Mouse (Mus musculus): ENCODE results near the gene Pde4b. TPM values are rescaled to one million over a fixed set of nuclear protein-coding genes. Genes with fewer than 3 reads are reported as not detected.

The Pde4b gene
- polyA plus RNA-seq, 1 experiment from 2014 or later = 25.7 TPM

DNA sequence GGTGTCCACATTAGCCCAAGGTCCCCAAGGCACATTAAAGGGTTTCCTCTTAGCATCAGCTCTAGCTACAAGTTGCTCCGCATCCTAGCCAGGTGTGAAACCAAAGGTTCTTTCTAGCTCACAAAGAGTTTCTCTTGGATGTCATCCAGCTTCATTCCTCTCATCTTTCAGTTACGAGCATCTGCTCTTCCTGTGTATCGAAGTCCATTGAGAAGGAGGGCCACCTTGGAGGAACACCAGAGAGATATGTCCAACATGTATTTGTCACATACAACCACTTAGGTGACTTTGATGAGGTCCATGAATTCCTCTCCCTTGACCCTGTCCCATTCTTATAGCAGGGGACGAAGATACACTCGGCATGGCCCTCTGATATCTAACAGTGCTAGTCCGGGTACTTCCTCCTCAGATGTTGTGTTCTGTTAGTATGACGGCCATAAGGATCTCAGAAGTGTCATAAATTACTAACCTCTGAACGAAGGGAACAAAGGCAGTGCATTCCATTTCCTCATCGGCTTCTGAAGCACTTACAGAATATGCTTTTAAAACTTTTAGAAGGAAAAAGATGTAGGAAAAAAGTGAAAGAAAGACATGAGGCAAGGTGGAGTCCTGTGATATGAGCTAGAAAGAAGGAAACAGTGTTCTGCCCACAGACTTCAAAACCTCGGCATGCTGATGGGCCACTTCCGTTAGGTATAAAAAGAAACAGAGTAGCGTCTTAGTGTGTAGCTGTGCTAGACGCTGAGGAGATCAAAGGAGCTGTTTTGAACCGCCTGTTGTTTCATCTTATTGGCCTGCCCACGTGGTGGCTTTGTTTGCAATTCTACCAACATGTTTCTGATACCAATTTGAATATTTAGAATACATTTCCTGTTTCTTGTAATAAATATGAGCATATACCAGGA, 419.3 kb downstream of the Pde4b start:
- Histone ChIP-seq H3K4me1 (ENCODE audit: insufficient read depth) (peaks cover 5% of the 10 kb centered on the region), H3K27ac (ENCODE audit: low read depth) (0 out of 2 replicates have a peak overlapping the region, but pooled peaks have one; percentile 1), H3K9ac (no peak overlapping the region), H3K36me3 (ENCODE audit: insufficient read depth) (no peaks in the 10 kb centered on the region), H3K27me3 (ENCODE audit: insufficient read depth, low read length) (no peaks in the 10 kb centered on the region), H3K4me2 (0 out of 2 replicates have a peak overlapping the region, but pooled peaks have one; percentile 8), H3K9me3 (ENCODE audit: low read depth, low read length) (no peaks in the 10 kb centered on the region), H3K4me3 (ENCODE audit: low read depth, low read length) (no peak overlapping the region)
- peak; percentile 49 for DNase-seq
- WGBS = 55% methylated on average over 15 of the region's 15 CpGs
- ATAC-seq (ENCODE audit: insufficient read depth) = no peak
- TF ChIP-seq CTCF (IDR thresholded peaks at IDR 0.05; ENCODE audit: low read depth) = no peak

DNA sequence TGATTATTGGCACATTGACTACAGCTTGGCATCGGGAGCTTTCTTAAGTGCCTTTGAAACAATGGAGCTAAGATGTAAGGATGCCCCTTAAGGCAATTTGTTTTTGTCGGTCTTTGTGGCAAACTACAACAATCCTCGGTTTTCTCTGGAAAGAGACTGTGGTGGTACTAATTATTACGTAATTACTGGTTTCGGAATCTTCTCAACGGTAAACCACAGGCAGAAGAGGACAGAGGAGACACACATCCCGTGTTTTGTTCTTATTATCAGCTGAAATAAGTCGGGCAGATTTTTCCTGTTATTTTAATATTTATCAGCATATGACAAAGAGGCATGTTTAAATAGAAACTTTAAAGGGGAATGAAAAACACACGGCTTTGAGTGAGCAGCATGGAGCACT, 420.0 kb downstream of the Pde4b start:
- no peak overlapping the region for H3K9ac ChIP-seq
- no peak overlapping the region for H3K4me2 ChIP-seq
- H3K4me3 ChIP-seq (ENCODE audit: low read depth, low read length) = no peak overlapping the region
- no peak for TF ChIP-seq CTCF (IDR thresholded peaks at IDR 0.05; ENCODE audit: low read depth)
- 57% methylated on average over 9 of the region's 9 CpGs for WGBS
- DNase-seq (peak; percentile 27), ATAC-seq (ENCODE audit: insufficient read depth) (no peak)
- H3K4me1 ChIP-seq (ENCODE audit: insufficient read depth) = peaks cover 12% of the 10 kb centered on the region
- no peaks in the 10 kb centered on the region for H3K27me3 ChIP-seq (ENCODE audit: insufficient read depth, low read length)
- H3K36me3 ChIP-seq (ENCODE audit: insufficient read depth) = no peaks in the 10 kb centered on the region
- 0 out of 2 replicates have a peak overlapping the region, but pooled peaks have one; percentile 1 for H3K27ac ChIP-seq (ENCODE audit: low read depth)
- H3K9me3 ChIP-seq (ENCODE audit: low read depth, low read length) = no peaks in the 10 kb centered on the region

DNA sequence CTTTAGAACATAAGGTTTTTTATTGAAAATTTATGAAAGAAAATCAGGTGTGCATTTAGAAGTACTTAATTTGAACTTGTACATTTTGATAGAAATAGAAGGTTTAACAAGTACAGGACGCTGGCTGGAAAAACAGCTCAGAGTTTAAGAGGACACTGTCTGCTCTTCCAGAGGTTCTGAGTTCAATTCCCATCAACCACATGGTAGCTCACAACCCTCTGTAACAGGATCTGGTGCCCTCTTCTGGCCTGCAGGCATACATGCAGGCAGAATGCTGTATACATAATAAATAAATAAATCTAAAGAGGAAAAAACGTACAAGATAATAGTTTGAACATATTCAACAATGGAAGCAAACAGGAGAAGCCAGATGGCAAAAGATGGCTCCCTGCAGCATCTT, 420.4 kb downstream of the Pde4b start:
- peak; percentile 32 for TF ChIP-seq CTCF (IDR thresholded peaks at IDR 0.05; ENCODE audit: low read depth)
- H3K9me3 ChIP-seq (ENCODE audit: low read depth, low read length) = no peaks in the 10 kb centered on the region
- H3K27me3 ChIP-seq (ENCODE audit: insufficient read depth, low read length) = no peaks in the 10 kb centered on the region
- ATAC-seq (ENCODE audit: insufficient read depth) (no peak), DNase-seq (no peak)
- H3K36me3 ChIP-seq (ENCODE audit: insufficient read depth) = no peaks in the 10 kb centered on the region
- no peak overlapping the region for H3K27ac ChIP-seq (ENCODE audit: low read depth)
- H3K9ac ChIP-seq = no peak overlapping the region
- peaks cover 14% of the 10 kb centered on the region for H3K4me1 ChIP-seq (ENCODE audit: insufficient read depth)
- no peak overlapping the region for H3K4me3 ChIP-seq (ENCODE audit: low read depth, low read length)
- 83% methylated on average over 2 of the region's 2 CpGs for WGBS
- H3K4me2 ChIP-seq = no peak overlapping the region

DNA sequence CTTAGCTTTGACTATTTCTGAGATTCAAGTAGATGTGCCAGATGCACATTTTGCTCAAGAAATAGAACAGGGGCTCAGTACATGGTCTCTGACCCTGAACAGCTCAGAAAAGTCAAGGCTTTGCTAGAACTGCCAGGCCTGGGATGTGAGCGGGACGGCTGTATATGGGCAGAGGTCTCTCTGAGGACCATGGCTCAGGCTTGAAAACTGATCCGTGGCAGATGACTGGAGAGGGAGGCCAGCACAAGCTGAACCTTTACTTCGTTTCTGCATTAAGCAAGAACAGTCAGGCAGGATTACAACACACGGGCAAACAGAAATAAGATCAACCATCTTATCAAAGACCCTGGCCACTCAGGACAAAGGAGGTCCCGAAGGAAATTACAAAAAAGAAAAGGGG, 422.7 kb downstream of the Pde4b start:
- Histone ChIP-seq H3K4me2 (no peak overlapping the region), H3K27ac (ENCODE audit: low read depth) (peak overlapping the region; percentile 6; the same call in 1 of the 2 replicates), H3K27me3 (ENCODE audit: insufficient read depth, low read length) (no peaks in the 10 kb centered on the region), H3K9me3 (ENCODE audit: low read depth, low read length) (no peaks in the 10 kb centered on the region), H3K36me3 (ENCODE audit: insufficient read depth) (no peaks in the 10 kb centered on the region), H3K4me3 (ENCODE audit: low read depth, low read length) (no peak overlapping the region), H3K4me1 (ENCODE audit: insufficient read depth) (peaks cover 14% of the 10 kb centered on the region), H3K9ac (no peak overlapping the region)
- DNase-seq = no peak
- 63% methylated on average over 6 of the region's 6 CpGs for WGBS
- TF ChIP-seq CTCF (IDR thresholded peaks at IDR 0.05; ENCODE audit: low read depth) = no peak
- no peak for ATAC-seq (ENCODE audit: insufficient read depth)

DNA sequence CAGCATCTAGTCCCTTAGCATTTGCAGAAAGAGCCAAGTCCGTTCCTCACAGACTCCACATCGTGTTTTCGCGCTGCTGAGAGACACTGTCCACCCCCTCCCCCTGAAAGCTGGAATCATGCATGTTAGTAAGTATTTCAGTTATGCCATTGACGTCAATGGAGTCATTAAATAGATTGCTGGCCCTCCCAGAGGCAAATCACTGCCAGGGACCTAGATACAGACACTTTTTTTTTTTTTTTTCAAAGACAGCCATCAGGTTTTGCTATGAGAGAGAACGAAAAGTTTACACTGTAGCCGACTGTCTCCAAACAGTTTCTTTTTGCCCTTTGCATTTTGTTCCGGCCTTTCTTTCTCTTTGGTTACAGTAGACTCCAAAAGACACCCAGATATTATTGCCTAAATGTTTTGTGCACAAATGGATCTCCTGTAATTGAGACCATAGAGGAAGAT, 423.6 kb downstream of the Pde4b start:
- WGBS = 7% methylated on average over 8 of the region's 8 CpGs
- peak overlapping the region; percentile 15; the same call in 1 of the 2 replicates for H3K4me3 ChIP-seq (ENCODE audit: low read depth, low read length)
- no peaks in the 10 kb centered on the region for H3K9me3 ChIP-seq (ENCODE audit: low read depth, low read length)
- TF ChIP-seq CTCF (IDR thresholded peaks at IDR 0.05; ENCODE audit: low read depth) = no peak
- peaks cover 14% of the 10 kb centered on the region for H3K4me1 ChIP-seq (ENCODE audit: insufficient read depth)
- H3K36me3 ChIP-seq (ENCODE audit: insufficient read depth) = no peaks in the 10 kb centered on the region
- DNase-seq (peak; percentile 94), ATAC-seq (ENCODE audit: insufficient read depth) (peak; percentile 88)
- H3K4me2 ChIP-seq = peak overlapping the region; percentile 61
- H3K27ac ChIP-seq (ENCODE audit: low read depth) = peak overlapping the region; percentile 96
- no peaks in the 10 kb centered on the region for H3K27me3 ChIP-seq (ENCODE audit: insufficient read depth, low read length)
- peak overlapping the region; percentile 48 for H3K9ac ChIP-seq

- no peaks in the 10 kb centered on the region for H3K36me3 ChIP-seq (ENCODE audit: insufficient read depth)
- peak overlapping the region; percentile 61 for H3K4me2 ChIP-seq
- ATAC-seq (ENCODE audit: insufficient read depth) = peak; percentile 83
- peak overlapping the region; percentile 48 for H3K9ac ChIP-seq
- H3K9me3 ChIP-seq (ENCODE audit: low read depth, low read length) = no peaks in the 10 kb centered on the region
- no peak for TF ChIP-seq CTCF (IDR thresholded peaks at IDR 0.05; ENCODE audit: low read depth)
- H3K27ac ChIP-seq (ENCODE audit: low read depth) = peak overlapping the region; percentile 96
- peak overlapping the region; percentile 15; the same call in 1 of the 2 replicates for H3K4me3 ChIP-seq (ENCODE audit: low read depth, low read length)
- peaks cover 14% of the 10 kb centered on the region for H3K4me1 ChIP-seq (ENCODE audit: insufficient read depth)
- DNase-seq = peak; percentile 73
- WGBS = 4% methylated on average over 11 of the region's 11 CpGs
- no peaks in the 10 kb centered on the region for H3K27me3 ChIP-seq (ENCODE audit: insufficient read depth, low read length)
These were observed 424.2 kb downstream of the Pde4b start for GRCm38 (mm10) chr4:102511511-102511910.

GRCm38 (mm10) chr4:102512940-102513339, 425.6 kb downstream of the Pde4b start:
- DNase-seq (peak; percentile 12), ATAC-seq (ENCODE audit: insufficient read depth) (no peak)
- Histone ChIP-seq H3K36me3 (ENCODE audit: insufficient read depth) (no peaks in the 10 kb centered on the region), H3K9me3 (ENCODE audit: low read depth, low read length) (no peaks in the 10 kb centered on the region), H3K27me3 (ENCODE audit: insufficient read depth, low read length) (no peaks in the 10 kb centered on the region), H3K27ac (ENCODE audit: low read depth) (no peak overlapping the region), H3K4me1 (ENCODE audit: insufficient read depth) (peaks cover 17% of the 10 kb centered on the region), H3K9ac (no peak overlapping the region), H3K4me2 (no peak overlapping the region), H3K4me3 (ENCODE audit: low read depth, low read length) (no peak overlapping the region)
- 64% methylated on average over 7 of the region's 7 CpGs for WGBS
- no peak for TF ChIP-seq CTCF (IDR thresholded peaks at IDR 0.05; ENCODE audit: low read depth)

Measured in lung, embryonic 14.5 days (tissue).